Mouse (Mus musculus) olfactory bulb, adult 2 months (tissue): ENCODE data around the gene Cfap221. TPM values are rescaled to one million over a fixed set of nuclear protein-coding genes. Genes with fewer than 3 reads are reported as not detected.

ENCODE experiments used
- H3K27ac ChIP-seq: fragments of 200-500 bp; 2 replicates; pipeline ENCODE4 v1.5.1; 2012; ENCODE audit warnings: low read depth, low read length; ENCODE audit not compliant: insufficient read depth
- H3K4me1 ChIP-seq: fragments of 200-500 bp; 2 replicates; pipeline ENCODE4 v1.6.1; 2012; ENCODE audit warnings: low read length; ENCODE audit not compliant: control insufficient read depth, insufficient read depth
- H3K4me3 ChIP-seq: fragments of 200-500 bp; 2 replicates; pipeline ENCODE4 v1.5.1; 2012; ENCODE audit warnings: mild to moderate bottlenecking, low read depth, low read length, moderate library complexity; ENCODE audit not compliant: insufficient read depth
- CTCF ChIP-seq: fragments of 200-500 bp; IDR thresholded peaks from 2 replicates; pipeline ENCODE4 v1.5.1; 2012; ENCODE audit warnings: low read depth, mild to moderate bottlenecking, low read length, moderate library complexity; ENCODE audit not compliant: insufficient read depth
- POLR2A ChIP-seq: fragments of 200-500 bp; IDR thresholded peaks from 2 replicates; pipeline ENCODE4 v1.6.1; 2012; ENCODE audit warnings: mild to moderate bottlenecking, low read depth, low read length, moderate library complexity; ENCODE audit not compliant: insufficient read depth
- WGBS: fragments of 180-500 bp; shearing (Covaris S2); methylation state at CpG from one replicate; pipeline ENCODE4 v1.1.7; 2018; 5-methylcytosine and 5-hydroxymethylcytosine counted together
- polyA plus RNA-seq: library from polyadenylated mRNA; stranded (reverse); fragments of >200 nt; gene quantifications from 2 replicates; pipeline ENCODE4 v1.2.4, GENCODE M21; 2012; ENCODE audit warnings: low replicate concordance; ENCODE audit not compliant: missing spikeins, insufficient read depth, insufficient read length

The Cfap221 gene
- polyA plus RNA-seq = not detected in 2 replicates

- TF ChIP-seq CTCF (no peak), POLR2A (no peak)
- 6% methylated on average over 30 of the region's 30 CpGs for WGBS
- Histone ChIP-seq H3K27ac (no peak within 1 kb of the TSS), H3K4me3 (peak within 1 kb of the TSS; percentile 50), H3K4me1 (peaks cover 6% of the 10 kb centered on the region)
Measured at GRCm38 (mm10) chr1:119996798-119997581, at the start of gene Cfap221. Gene Cfap221 (minus strand): TSS chr1:119997234.

GRCm38 (mm10) chr1:120044584-120044983 lies 47.5 kb upstream of the Cfap221 start:
- Histone ChIP-seq H3K4me1 (0 out of 2 replicates have a peak, but pooled peaks cover 3% of the 10 kb centered on the region), H3K27ac (no peak overlapping the region), H3K4me3 (no peak overlapping the region)
- no peak for TF ChIP-seq POLR2A
- TF ChIP-seq CTCF = no peak
- WGBS = 79% methylated on average over 16 of the region's 16 CpGs

GRCm38 (mm10) chr1:120042421-120042820 lies 45.4 kb upstream of the Cfap221 start:
- 79% methylated on average over 8 of the region's 8 CpGs for WGBS

GRCm38 (mm10) chr1:120038594-120038993 lies 41.6 kb upstream of the Cfap221 start:
- H3K4me3 ChIP-seq = no peak overlapping the region
- WGBS = 77% methylated on average over 9 of the region's 9 CpGs
- H3K27ac ChIP-seq = no peak overlapping the region
- H3K4me1 ChIP-seq = no peaks in the 10 kb centered on the region
- TF ChIP-seq POLR2A (no peak), CTCF (no peak)

More at GRCm38 (mm10) chr1:120042421-120042820, 45.4 kb upstream of the Cfap221 start:
- 0 out of 2 replicates have a peak, but pooled peaks cover 3% of the 10 kb centered on the region for H3K4me1 ChIP-seq
- TF ChIP-seq POLR2A (no peak), CTCF (no peak)
- no peak overlapping the region for H3K4me3 ChIP-seq
- H3K27ac ChIP-seq = no peak overlapping the region

GRCm38 (mm10) chr1:120037021-120037683 lies 40.1 kb upstream of the Cfap221 start:
- H3K4me1 ChIP-seq = 0 out of 2 replicates have a peak, but pooled peaks cover 2% of the 10 kb centered on the region
- TF ChIP-seq CTCF = no peak
- TF ChIP-seq POLR2A = no peak
- no peak overlapping the region for H3K4me3 ChIP-seq
- no peak overlapping the region for H3K27ac ChIP-seq
- 75% methylated on average over 9 of the region's 9 CpGs for WGBS

GRCm38 (mm10) chr1:120035456-120036034 lies 38.5 kb upstream of the Cfap221 start:
- TF ChIP-seq CTCF (no peak), POLR2A (no peak)
- WGBS = 75% methylated on average over 7 of the region's 7 CpGs
- Histone ChIP-seq H3K27ac (no peak overlapping the region), H3K4me1 (0 out of 2 replicates have a peak, but pooled peaks cover 2% of the 10 kb centered on the region), H3K4me3 (no peak overlapping the region)

- H3K4me3 ChIP-seq = no peak overlapping the region
- TF ChIP-seq POLR2A (no peak), CTCF (no peak)
- 52% methylated on average over 1 of the region's 1 CpGs for WGBS
- H3K27ac ChIP-seq = no peak overlapping the region
- 0 out of 2 replicates have a peak, but pooled peaks cover 2% of the 10 kb centered on the region for H3K4me1 ChIP-seq
Measured at GRCm38 (mm10) chr1:120034793-120035192, 37.8 kb upstream of the Cfap221 start.

GRCm38 (mm10) chr1:120033469-120033854 lies 36.4 kb upstream of the Cfap221 start:
- Histone ChIP-seq H3K4me1 (0 out of 2 replicates have a peak, but pooled peaks cover 2% of the 10 kb centered on the region), H3K4me3 (no peak overlapping the region), H3K27ac (no peak overlapping the region)
- WGBS = 96% methylated on average over 2 of the region's 2 CpGs
- TF ChIP-seq POLR2A (no peak), CTCF (no peak)
